Mouse (Mus musculus): ENCODE results near the gene Mrgpra2a.
"Not testable (repeated sequence)": the region's sequence is repeated elsewhere in the genome, so short reads cannot be mapped to it uniquely, and the experiment has no call there.

The Mrgpra2a gene

DNA sequence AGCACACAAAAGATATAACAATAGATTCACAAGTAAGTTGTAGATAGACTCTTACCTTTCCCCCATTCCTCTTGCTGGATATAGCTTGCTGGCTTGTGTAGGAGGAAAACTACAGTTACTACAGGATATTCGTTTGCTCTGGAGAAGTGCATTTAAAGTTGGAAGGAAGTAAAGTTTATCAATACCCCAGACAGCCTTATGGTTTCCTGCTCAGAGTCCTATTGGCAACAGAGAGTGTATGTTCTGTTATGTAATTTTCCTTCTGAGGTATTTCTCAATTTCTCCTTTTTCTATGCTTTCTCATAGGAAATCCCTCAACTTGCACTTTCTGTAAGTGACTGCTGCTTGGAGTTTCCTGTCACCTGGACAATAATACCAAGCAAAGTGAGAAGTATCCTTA, at the start of gene Mrgpra2a:
Gene Mrgpra2a, minus strand, starts transcription at position 125 of the 400 bp plus-strand sequence.
- ATAC-seq (ENCODE audit: insufficient number of reproducible peaks, low FRiP score, low TSS enrichment): not testable (repeated sequence)

DNA sequence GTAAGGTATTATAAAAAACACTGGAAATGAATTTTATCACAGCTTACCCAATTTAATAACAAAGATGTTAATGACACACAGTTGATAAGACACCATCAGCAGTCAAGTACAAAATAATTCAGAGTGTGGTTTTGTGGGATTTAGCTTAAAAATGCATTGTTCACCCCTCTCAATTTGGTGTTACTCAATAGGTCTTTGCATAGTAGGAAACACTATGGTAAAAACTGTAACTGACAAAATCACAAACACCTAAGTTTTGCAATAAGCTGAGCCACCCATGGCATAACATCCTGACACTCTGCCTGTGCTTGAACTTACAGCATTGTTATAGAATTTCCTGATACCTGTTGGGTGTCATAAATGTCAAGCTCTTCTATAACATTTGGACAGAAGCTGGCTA, 39.3 kb upstream of the Mrgpra2a start:
- ATAC-seq (ENCODE audit: insufficient number of reproducible peaks, low FRiP score, low TSS enrichment): not testable (repeated sequence)

GRCm38 (mm10) chr7:47489438-47489837, 37.5 kb upstream of the Mrgpra2a start:
- ATAC-seq (ENCODE audit: insufficient number of reproducible peaks, low FRiP score, low TSS enrichment): not testable (repeated sequence)

DNA sequence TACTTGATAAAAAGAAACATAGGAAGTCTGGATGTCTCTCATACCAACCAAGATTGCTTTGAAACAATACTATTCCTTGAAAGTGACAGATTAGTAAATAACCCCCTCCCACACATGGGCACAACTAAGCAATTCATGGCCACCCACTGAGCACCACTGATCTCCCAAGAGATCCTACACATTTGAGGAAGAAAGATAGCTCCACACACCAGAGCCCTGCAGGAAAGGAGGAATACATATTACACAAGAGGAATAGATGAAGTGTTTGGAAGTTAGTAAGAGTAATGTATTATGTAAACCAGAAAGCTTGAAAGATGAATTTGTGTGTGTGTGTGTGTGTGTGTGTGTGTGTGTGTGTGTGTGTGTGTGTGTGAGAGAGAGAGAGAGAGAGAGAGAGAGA, 31.2 kb upstream of the Mrgpra2a start:
- not testable (repeated sequence) for ATAC-seq (ENCODE audit: insufficient number of reproducible peaks, low FRiP score, low TSS enrichment)

GRCm38 (mm10) chr7:47473904-47474303, 22.0 kb upstream of the Mrgpra2a start:
- ATAC-seq (ENCODE audit: insufficient number of reproducible peaks, low FRiP score, low TSS enrichment): not testable (repeated sequence)

- not testable (repeated sequence) for ATAC-seq (ENCODE audit: insufficient number of reproducible peaks, low FRiP score, low TSS enrichment)
Measured at GRCm38 (mm10) chr7:47465278-47465981, 13.5 kb upstream of the Mrgpra2a start.

DNA sequence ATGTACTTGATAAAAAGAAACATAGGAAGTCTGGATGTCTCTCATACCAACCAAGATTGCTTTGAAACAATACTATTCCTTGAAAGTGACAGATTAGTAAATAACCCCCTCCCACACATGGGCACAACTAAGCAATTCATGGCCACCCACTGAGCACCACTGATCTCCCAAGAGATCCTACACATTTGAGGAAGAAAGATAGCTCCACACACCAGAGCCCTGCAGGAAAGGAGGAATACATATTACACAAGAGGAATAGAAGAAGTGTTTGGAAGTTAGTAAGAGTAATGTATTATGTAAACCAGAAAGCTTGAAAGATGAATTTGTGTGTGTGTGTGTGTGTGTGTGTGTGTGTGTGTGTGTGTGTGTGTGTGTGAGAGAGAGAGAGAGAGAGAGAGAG, 6.2 kb downstream of the Mrgpra2a start:
- not testable (repeated sequence) for ATAC-seq (ENCODE audit: insufficient number of reproducible peaks, low FRiP score, low TSS enrichment)

- not testable (repeated sequence) for ATAC-seq (ENCODE audit: insufficient number of reproducible peaks, low FRiP score, low TSS enrichment)
Measured at GRCm38 (mm10) chr7:47436463-47436862, 15.5 kb downstream of the Mrgpra2a start.

- not testable (repeated sequence) for ATAC-seq (ENCODE audit: insufficient number of reproducible peaks, low FRiP score, low TSS enrichment)
Measured at GRCm38 (mm10) chr7:47427815-47428508, 24.0 kb downstream of the Mrgpra2a start.

DNA sequence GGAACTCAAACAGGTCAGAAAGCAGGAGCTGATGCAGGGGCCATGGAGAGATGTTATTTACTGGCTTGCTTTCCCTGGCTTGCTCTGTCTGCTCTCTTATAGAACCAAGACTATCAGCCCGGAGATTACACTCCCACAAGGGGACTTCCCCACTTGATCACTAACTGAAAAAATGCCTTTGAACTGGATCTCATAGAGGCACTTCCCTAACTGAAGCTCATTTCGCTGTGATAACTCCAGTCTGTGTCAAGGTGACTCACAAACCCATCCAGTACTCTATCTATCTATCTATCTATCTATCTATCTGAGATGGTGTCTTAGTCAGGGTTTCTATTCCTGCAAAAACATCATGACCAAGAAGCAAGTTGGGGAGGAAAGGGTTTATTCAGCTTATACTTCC, 41.3 kb downstream of the Mrgpra2a start:
- ATAC-seq (ENCODE audit: insufficient number of reproducible peaks, low FRiP score, low TSS enrichment): no peak

GRCm38 (mm10) chr7:47409545-47409944, 42.4 kb downstream of the Mrgpra2a start:
- ATAC-seq (ENCODE audit: insufficient number of reproducible peaks, low FRiP score, low TSS enrichment): no peak

DNA sequence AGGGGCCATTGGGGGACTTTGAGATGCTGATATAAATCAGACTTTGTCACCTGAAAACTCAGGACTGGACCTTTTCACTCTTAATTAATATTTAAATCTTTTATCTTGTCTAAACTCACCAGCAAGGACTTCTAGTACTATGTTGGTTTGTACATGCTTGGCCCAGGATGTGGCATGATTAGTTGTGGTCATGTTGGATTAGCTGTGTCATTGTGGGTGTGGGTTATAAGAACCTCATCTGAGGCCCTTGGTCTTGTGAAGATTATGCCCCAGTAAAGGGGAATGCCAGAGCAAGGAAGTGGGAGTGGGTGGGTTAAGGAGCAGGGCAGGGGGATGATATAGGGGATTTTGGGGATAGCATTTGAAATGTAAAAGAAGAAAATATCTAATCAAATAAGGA, 50.8 kb downstream of the Mrgpra2a start:
- no peak for ATAC-seq (ENCODE audit: insufficient number of reproducible peaks, low FRiP score, low TSS enrichment)
